Mouse (Mus musculus) liver, embryonic 14.5 days (tissue): ENCODE data around the gene Cryaa. TPM values are rescaled to one million over a fixed set of nuclear protein-coding genes. Genes with fewer than 3 reads are reported as not detected.

Experiments used
- ATAC-seq: fragments of 200-750 bp; cut with Nextera tagmentation; 2 replicates; pipeline ENCODE4 v1.8.0; 2017; ENCODE audit warnings: moderate number of reproducible peaks, mild to moderate bottlenecking, moderate library complexity; ENCODE audit not compliant: insufficient read depth
- DNase-seq, 3 experiments: peaks; one replicate each; pipeline ENCODE4 v3.0.0-alpha.2; 2012 to 2013; ENCODE audit warnings: low read depth in 3 of 3, low spot score in 3 of 3
- H3K27ac ChIP-seq: fragments of 300-500 bp; sonication (generic); 2 replicates; pipeline ENCODE4 v1.5.1; 2014; ENCODE audit warnings: moderate library complexity, mild to moderate bottlenecking, control low read depth, inconsistent platforms
- H3K27me3 ChIP-seq: fragments of 300-500 bp; sonication (generic); 2 replicates; pipeline ENCODE4 v1.6.1; 2014; ENCODE audit warnings: mild to moderate bottlenecking, low read length, moderate library complexity; ENCODE audit not compliant: control insufficient read depth, insufficient read depth
- H3K36me3 ChIP-seq: fragments of 300-500 bp; sonication (generic); replicated peaks from 2 replicates; pipeline ENCODE4 v1.6.1; 2014; ENCODE audit warnings: low read depth; ENCODE audit not compliant: control insufficient read depth, insufficient read depth
- H3K4me1 ChIP-seq, 2 experiments: fragments of 200-500 bp in 1 of 2; fragments of 300-500 bp in 1 of 2; sonication (generic) in 1 of 2; replicated peaks; 2 replicates each; pipeline ENCODE4 v1.6.1; 2012 to 2014; ENCODE audit warnings: antibody characterized with exemption in 1 of 2, inconsistent platforms in 1 of 2, low read length in 1 of 2; ENCODE audit not compliant: control insufficient read depth in 2 of 2, insufficient read depth in 2 of 2
- H3K4me2 ChIP-seq: fragments of 300-500 bp; sonication (generic); 2 replicates; pipeline ENCODE4 v1.6.1; 2014; ENCODE audit warnings: low read depth, mild to moderate bottlenecking, control low read depth, moderate library complexity
- H3K4me3 ChIP-seq, 2 experiments: fragments of 200-500 bp in 1 of 2; fragments of 300-500 bp in 1 of 2; sonication (generic) in 1 of 2; 2 replicates each; pipeline ENCODE4 v1.5.1; 2012 to 2014; ENCODE audit warnings: low read depth in 2 of 2, low read length in 2 of 2, mild to moderate bottlenecking in 2 of 2, control low read depth in 1 of 2, inconsistent platforms in 1 of 2, moderate library complexity in 1 of 2; ENCODE audit not compliant: insufficient read depth in 1 of 2
- H3K9ac ChIP-seq: fragments of 300-500 bp; sonication (generic); replicated peaks from 2 replicates; pipeline ENCODE4 v1.6.1; 2014; ENCODE audit warnings: mild to moderate bottlenecking, control low read depth, moderate library complexity
- H3K9me3 ChIP-seq: fragments of 300-500 bp; sonication (generic); 2 replicates; pipeline ENCODE4 v1.6.1; 2016; ENCODE audit warnings: low read length, mixed read lengths; ENCODE audit not compliant: control insufficient read depth
- CTCF ChIP-seq: IDR thresholded peaks from 2 replicates; pipeline ENCODE4 v1.5.1; 2016; ENCODE audit warnings: antibody characterized with exemption, low read depth, control low read depth
- EP300 ChIP-seq: IDR thresholded peaks from 2 replicates; pipeline ENCODE4 v1.6.1; 2016; ENCODE audit warnings: antibody characterized with exemption, low read depth
- WGBS: fragments of 180-500 bp; shearing (Covaris S2); extraction: QIAGEN DNeasy Blood & Tissue Kit; methylation state at CpG from one replicate; pipeline ENCODE4 v1.1.7; 2014; ENCODE audit not compliant: insufficient replicate concordance; 5-methylcytosine and 5-hydroxymethylcytosine counted together
- polyA plus RNA-seq, 2 experiments: library from polyadenylated mRNA; depleted of rRNA in 1 of 2; stranded (reverse) in 1 of 2; unstranded in 1 of 2; fragments of >200 nt; fragmentation: Nextera tagmentation in 1 of 2; extraction: Ambion mirVana in 1 of 2; gene quantifications; 2 replicates each; pipeline versions ENCODE4 v1.2.1 to v1.2.3; 2012 to 2014

Cryaa gene
- polyA plus RNA-seq, 2 experiments = not detected

GRCm38 (mm10) chr17:31714125-31714524, 36.5 kb downstream of the Cryaa start:
- no peaks in the 10 kb centered on the region for H3K9me3 ChIP-seq
- DNase-seq (no peak), ATAC-seq (no peak)
- no peak overlapping the region for H3K27ac ChIP-seq
- WGBS = 68% methylated on average over 3 of the region's 3 CpGs
- no peak overlapping the region for H3K4me3 ChIP-seq
- H3K36me3 ChIP-seq = no peaks in the 10 kb centered on the region
- no peak overlapping the region for H3K4me2 ChIP-seq
- no peaks in the 10 kb centered on the region for H3K4me1 ChIP-seq
- TF ChIP-seq CTCF (no peak), EP300 (no peak)
- H3K9ac ChIP-seq = no peak overlapping the region
- no peaks in the 10 kb centered on the region for H3K27me3 ChIP-seq

- Histone ChIP-seq H3K9ac (no peak overlapping the region), H3K27me3 (no peaks in the 10 kb centered on the region), H3K4me3 (no peak overlapping the region), H3K4me2 (no peak overlapping the region), H3K27ac (no peak overlapping the region), H3K4me1 (no peaks in the 10 kb centered on the region), H3K9me3 (no peaks in the 10 kb centered on the region), H3K36me3 (no peaks in the 10 kb centered on the region)
- ATAC-seq = no peak
- WGBS = 77% methylated on average over 11 of the region's 11 CpGs
- TF ChIP-seq EP300 (no peak), CTCF (no peak)
- no peak for DNase-seq
Observed at GRCm38 (mm10) chr17:31715006-31715405, 37.4 kb downstream of the Cryaa start.

- Histone ChIP-seq H3K27me3 (no peaks in the 10 kb centered on the region), H3K36me3 (no peaks in the 10 kb centered on the region), H3K9ac (no peak overlapping the region), H3K4me3 (no peak overlapping the region), H3K9me3 (no peaks in the 10 kb centered on the region), H3K4me1 (no peaks in the 10 kb centered on the region), H3K4me2 (no peak overlapping the region), H3K27ac (no peak overlapping the region)
- 73% methylated on average over 6 of the region's 6 CpGs for WGBS
- ATAC-seq (no peak), DNase-seq (no peak)
- no peak for TF ChIP-seq CTCF
- no peak for TF ChIP-seq EP300
Observed at GRCm38 (mm10) chr17:31721637-31722036, 44.0 kb downstream of the Cryaa start.

- Histone ChIP-seq H3K27ac (no peak overlapping the region), H3K4me2 (no peak overlapping the region)
Observed at GRCm38 (mm10) chr17:31725366-31725765, 47.8 kb downstream of the Cryaa start.

GRCm38 (mm10) chr17:31726216-31726615, 48.6 kb downstream of the Cryaa start:
- Histone ChIP-seq H3K4me1 (no peaks in the 10 kb centered on the region), H3K9me3 (no peaks in the 10 kb centered on the region), H3K27ac (no peak overlapping the region), H3K4me3 (no peak overlapping the region), H3K4me2 (no peak overlapping the region), H3K36me3 (no peaks in the 10 kb centered on the region), H3K9ac (no peak overlapping the region), H3K27me3 (no peaks in the 10 kb centered on the region)
- DNase-seq (no peak), ATAC-seq (no peak)
- no peak for TF ChIP-seq CTCF
- TF ChIP-seq EP300 = no peak
- 69% methylated on average over 5 of the region's 5 CpGs for WGBS

More at GRCm38 (mm10) chr17:31725366-31725765, 47.8 kb downstream of the Cryaa start:
- ATAC-seq (no peak), DNase-seq (no peak)
- H3K9me3 ChIP-seq = no peaks in the 10 kb centered on the region
- no peaks in the 10 kb centered on the region for H3K36me3 ChIP-seq
- 45% methylated on average over 6 of the region's 6 CpGs for WGBS
- no peak for TF ChIP-seq EP300
- TF ChIP-seq CTCF = no peak
- no peaks in the 10 kb centered on the region for H3K4me1 ChIP-seq
- H3K27me3 ChIP-seq = no peaks in the 10 kb centered on the region
- no peak overlapping the region for H3K9ac ChIP-seq
- H3K4me3 ChIP-seq = no peak overlapping the region
